Mouse (Mus musculus) G1E (cell line): Measurements from ENCODE around the gene Pigw. TPM values are rescaled to one million over a fixed set of nuclear protein-coding genes. Genes with fewer than 3 reads are reported as not detected.
"Not testable (repeated sequence)": the region's sequence is repeated elsewhere in the genome, so short reads cannot be mapped to it uniquely, and the experiment has no call there.

Experiments
- ATAC-seq: 2 replicates; pipeline ENCODE4 v1.8.0; 2016; ENCODE audit warnings: mild to moderate bottlenecking; ENCODE audit not compliant: insufficient number of reproducible peaks, poor library complexity, low FRiP score, severe bottlenecking; ENCODE audit errors: extremely low read depth
- DNase-seq: peaks from one replicate; pipeline ENCODE4 v3.0.0; 2012; ENCODE audit warnings: low spot score
- H3K27me3 ChIP-seq: 2 replicates; pipeline ENCODE4 v1.6.1; 2012; ENCODE audit warnings: mild to moderate bottlenecking, low read length, inconsistent platforms; ENCODE audit not compliant: insufficient read depth
- H3K36me3 ChIP-seq: replicated peaks from 2 replicates; pipeline ENCODE3; 2012; ENCODE audit warnings: mild to moderate bottlenecking, inconsistent platforms
- H3K4me1 ChIP-seq: 2 replicates; pipeline ENCODE4 v1.6.1; 2012; ENCODE audit warnings: low read depth, low read length, inconsistent platforms, mixed read lengths; ENCODE audit not compliant: insufficient read depth
- H3K4me3 ChIP-seq: 2 replicates; pipeline ENCODE4 v1.5.1; 2012; ENCODE audit warnings: low read depth, mild to moderate bottlenecking, inconsistent platforms, low read length, moderate library complexity, mixed read lengths
- H3K9me3 ChIP-seq: replicated peaks from 2 replicates; pipeline ENCODE4 v1.6.1; 2012; ENCODE audit warnings: inconsistent platforms
- CTCF ChIP-seq: IDR thresholded peaks from 2 replicates; pipeline ENCODE4 v1.5.1; 2012; ENCODE audit warnings: low read depth, low read length, inconsistent platforms, mixed read lengths
- GATA1 ChIP-seq: IDR thresholded peaks from 2 replicates; pipeline ENCODE4 v1.6.1; 2012; ENCODE audit warnings: borderline replicate concordance, low read length, inconsistent platforms, mixed read lengths
- GATA2 ChIP-seq: IDR thresholded peaks from 2 replicates; pipeline ENCODE4 v1.6.1; 2012; ENCODE audit warnings: low read depth, low read length, inconsistent platforms, borderline replicate concordance
- POLR2AphosphoS5 ChIP-seq: IDR thresholded peaks from 2 replicates; pipeline ENCODE4 v1.6.1; 2012; ENCODE audit warnings: low read depth, low read length, inconsistent platforms; ENCODE audit not compliant: insufficient replicate concordance
- TAL1 ChIP-seq: conservative IDR thresholded peaks from 2 replicates; pipeline ENCODE4 v1.6.1; 2012; ENCODE audit warnings: low read depth, low read length, inconsistent platforms, mixed read lengths
- polyA plus RNA-seq: library from polyadenylated mRNA; stranded (reverse); fragments of >175 nt; gene quantifications from 2 replicates; pipeline ENCODE4 v1.2.3, GENCODE M21; 2012
- total RNA-seq, 2 experiments: library from RNA; stranded (forward) in 1 of 2; stranded (reverse) in 1 of 2; fragments of 200-1000 nt in 1 of 2; fragments of >200 nt in 1 of 2; fragmentation: Nextera tagmentation in 1 of 2; gene quantifications; 2 replicates each; pipeline ENCODE4 v1.2.3; 2014 to 2017

The Pigw gene
- total and polyA plus RNA-seq, 3 experiments = 3.4 to 19.3 (median 11.4) TPM

- Histone ChIP-seq H3K4me3 (no peak overlapping the region), H3K9me3 (no peaks in the 10 kb centered on the region), H3K36me3 (peaks cover 48% of the 10 kb centered on the region), H3K27me3 (no peaks in the 10 kb centered on the region), H3K4me1 (peaks cover 57% of the 10 kb centered on the region)
- ATAC-seq = no peak
- DNase-seq = no peak
- TF ChIP-seq CTCF = no peak
- TF ChIP-seq GATA1 = no peak
- TF ChIP-seq TAL1 = no peak
- TF ChIP-seq GATA2 = no peak
- no peak for TF ChIP-seq POLR2AphosphoS5
Observed at GRCm38 (mm10) chr11:84865268-84865667, 14.8 kb downstream of the Pigw start.

GRCm38 (mm10) chr11:84855285-84855684, 24.8 kb downstream of the Pigw start:
- Histone ChIP-seq H3K4me3 (no peak overlapping the region), H3K36me3 (peaks cover 83% of the 10 kb centered on the region), H3K9me3 (no peaks in the 10 kb centered on the region), H3K4me1 (peaks cover 14% of the 10 kb centered on the region), H3K27me3 (no peaks in the 10 kb centered on the region)
- DNase-seq (no peak), ATAC-seq (no peak)
- no peak for TF ChIP-seq TAL1
- TF ChIP-seq GATA2 = no peak
- no peak for TF ChIP-seq GATA1
- TF ChIP-seq CTCF = no peak
- no peak for TF ChIP-seq POLR2AphosphoS5

GRCm38 (mm10) chr11:84847475-84848090, 32.5 kb downstream of the Pigw start:
- DNase-seq = no peak
- no peaks in the 10 kb centered on the region for H3K27me3 ChIP-seq
- no peak for TF ChIP-seq TAL1
- no peak for TF ChIP-seq GATA2
- no peak for TF ChIP-seq CTCF
- no peak for TF ChIP-seq GATA1
- no peak for TF ChIP-seq POLR2AphosphoS5
- ATAC-seq = no peak
- no peak overlapping the region for H3K4me3 ChIP-seq
- H3K36me3 ChIP-seq = peaks cover 75% of the 10 kb centered on the region
- no peaks in the 10 kb centered on the region for H3K9me3 ChIP-seq
- peaks cover 7% of the 10 kb centered on the region; the same call in 1 of the 2 replicates for H3K4me1 ChIP-seq

GRCm38 (mm10) chr11:84846741-84847474, 33.2 kb downstream of the Pigw start:
- no peak overlapping the region for H3K4me3 ChIP-seq
- no peak for ATAC-seq
- H3K9me3 ChIP-seq = no peaks in the 10 kb centered on the region
- no peak for DNase-seq
- TF ChIP-seq TAL1 (no peak), CTCF (no peak), GATA1 (no peak), GATA2 (no peak), POLR2AphosphoS5 (no peak)
- H3K27me3 ChIP-seq = no peaks in the 10 kb centered on the region
- H3K4me1 ChIP-seq = peaks cover 7% of the 10 kb centered on the region; the same call in 1 of the 2 replicates
- H3K36me3 ChIP-seq = peaks cover 76% of the 10 kb centered on the region

- H3K36me3 ChIP-seq = peaks cover 84% of the 10 kb centered on the region
- ATAC-seq (no peak), DNase-seq (no peak)
- no peaks in the 10 kb centered on the region for H3K9me3 ChIP-seq
- TF ChIP-seq CTCF (no peak), GATA1 (no peak), POLR2AphosphoS5 (no peak), GATA2 (no peak), TAL1 (no peak)
- no peak overlapping the region for H3K4me3 ChIP-seq
- peaks cover 2% of the 10 kb centered on the region; the same call in 1 of the 2 replicates for H3K4me1 ChIP-seq
- H3K27me3 ChIP-seq = no peaks in the 10 kb centered on the region
Observed at GRCm38 (mm10) chr11:84839330-84839729, 40.8 kb downstream of the Pigw start.

GRCm38 (mm10) chr11:84829495-84829894, 50.6 kb downstream of the Pigw start:
- H3K9me3 ChIP-seq, H3K27me3 ChIP-seq, DNase-seq, ATAC-seq: not testable (repeated sequence)
- H3K36me3 ChIP-seq = peaks cover 80% of the 10 kb centered on the region
- peaks cover 54% of the 10 kb centered on the region for H3K4me1 ChIP-seq
- peak overlapping the region; percentile 95 for H3K4me3 ChIP-seq
